Mouse (Mus musculus): ENCODE data around the gene Slc39a13.

GRCm38 (mm10) chr2:91068162-91068871 lies 1.9 kb downstream of the Slc39a13 start:
- no peak for TF ChIP-seq CTCF (IDR thresholded peaks at IDR 0.05; ENCODE audit: control insufficient read depth, insufficient read depth, low read length)
- no peak for TF ChIP-seq POLR2A (IDR thresholded peaks at IDR 0.05; ENCODE audit: borderline replicate concordance, control insufficient read depth, low read depth, low read length)
